ENCODE assay signal across 9 mouse cellular contexts in the genomic region with DNA sequence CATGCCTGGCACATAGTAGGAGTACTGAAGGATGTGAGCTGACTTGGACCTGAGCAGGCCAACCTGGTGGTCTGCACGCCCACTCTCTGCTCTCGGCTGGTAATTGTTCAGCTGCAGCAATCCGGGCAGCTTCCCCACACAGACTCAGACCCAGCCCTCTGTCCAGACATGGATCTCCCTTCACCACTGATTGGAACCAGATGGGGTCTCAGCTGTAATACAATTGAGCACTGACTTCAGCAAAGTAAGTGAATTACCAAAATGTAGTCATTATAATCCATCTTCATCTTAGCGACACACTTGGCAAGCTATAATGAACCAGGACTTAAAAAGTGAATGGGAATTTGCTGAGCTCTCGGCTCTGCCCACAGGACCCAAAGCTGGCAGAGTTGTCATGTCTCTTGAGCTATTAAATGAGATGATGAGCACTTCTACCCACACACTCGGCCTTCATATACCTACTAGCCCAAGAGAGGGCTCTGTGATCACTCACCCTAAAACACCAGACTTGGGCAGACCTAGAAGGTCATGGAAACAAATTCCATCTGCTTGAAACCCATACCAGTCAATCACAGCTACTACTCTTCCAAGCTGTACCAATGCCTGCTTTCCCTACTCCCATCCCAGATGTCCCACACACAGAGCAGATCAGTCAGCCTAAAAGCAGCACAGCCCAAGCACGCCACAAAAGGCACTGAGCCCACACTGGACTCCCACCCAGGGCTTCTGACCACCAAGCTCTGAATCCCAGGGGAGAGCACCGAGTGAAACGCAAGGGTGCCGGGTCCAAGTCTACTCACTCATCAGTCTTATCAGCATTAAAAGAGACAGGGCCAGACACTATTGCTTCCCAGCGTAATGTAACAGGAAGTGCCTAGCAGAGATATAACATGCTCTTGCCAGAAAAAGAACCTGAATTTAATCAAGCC.
DNase-seq lines count a peak whose midpoint lies in the region; ATAC-seq lines count a peak whose summit lies in the region.
"Had no signal": no experiment of that assay in that cellular context is flagged by ENCODE, and none has a peak within 500 bp of the region (broad histone marks: within the 10 kb centered on the region; RNA-seq: fewer than 3 reads in every experiment).

No protein-coding gene starts in this region.

- peaks cover 2% of the 10 kb centered on the region; the same call in 1 of the 2 replicates for H3K4me1 ChIP-seq in liver, embryonic 11.5 days (replicated peaks; ENCODE audit: control insufficient read depth, insufficient read depth, low read length)
- H3K4me1 ChIP-seq in liver, embryonic 12.5 days, result no peaks in the 10 kb centered on the region
- H3K4me1 ChIP-seq in embryonic facial prominence, embryonic 12.5 days, result peaks cover 39% of the 10 kb centered on the region
- peaks cover 29% of the 10 kb centered on the region for H3K4me1 ChIP-seq in stomach, embryonic 14.5 days (ENCODE audit: control insufficient read depth, insufficient read depth, low read length)
- H3K4me1 ChIP-seq: neural tube, embryonic 12.5 days had no signal

- no peaks in the 10 kb centered on the region for H3K27me3 ChIP-seq in liver, embryonic 11.5 days (replicated peaks; ENCODE audit: control insufficient read depth, insufficient read depth, low read length)
- H3K27me3 ChIP-seq in liver, embryonic 12.5 days (replicated peaks), result no peaks in the 10 kb centered on the region
- no peaks in the 10 kb centered on the region for H3K27me3 ChIP-seq in embryonic facial prominence, embryonic 12.5 days
- no peaks in the 10 kb centered on the region for H3K27me3 ChIP-seq in stomach, embryonic 14.5 days (ENCODE audit: control insufficient read depth, insufficient read depth, low read length)
- H3K27me3 ChIP-seq: neural tube, embryonic 12.5 days had no signal

- 0 out of 2 replicates have a peak, but pooled peaks have one; percentile 15 for ATAC-seq in liver, embryonic 11.5 days (replicated peaks; ENCODE audit: low FRiP score)
- ATAC-seq in liver, embryonic 12.5 days, result no peak
- ATAC-seq in embryonic facial prominence, embryonic 12.5 days (ENCODE audit: insufficient number of reproducible peaks, insufficient read depth, low FRiP score, low TSS enrichment), result peak; percentile 88
- ATAC-seq in stomach, embryonic 14.5 days (ENCODE audit: insufficient number of reproducible peaks, insufficient read depth, low FRiP score, low read depth), result peak; percentile 77; the same call in 1 of the 2 replicates

- no peak overlapping the region for H3K4me3 ChIP-seq in liver, embryonic 11.5 days (ENCODE audit: low read depth, low read length)
- no peak overlapping the region for H3K4me3 ChIP-seq in liver, embryonic 12.5 days
- H3K4me3 ChIP-seq in embryonic facial prominence, embryonic 12.5 days, result no peak overlapping the region
- no peak overlapping the region for H3K4me3 ChIP-seq in stomach, embryonic 14.5 days (ENCODE audit: low read depth, low read length)
- H3K4me3 ChIP-seq: neural tube, embryonic 12.5 days had no signal

- H3K36me3 ChIP-seq in liver, embryonic 11.5 days (ENCODE audit: control insufficient read depth, insufficient read depth, low read length), result no peaks in the 10 kb centered on the region
- H3K36me3 ChIP-seq in liver, embryonic 12.5 days, result no peaks in the 10 kb centered on the region
- no peaks in the 10 kb centered on the region for H3K36me3 ChIP-seq in embryonic facial prominence, embryonic 12.5 days
- H3K36me3 ChIP-seq in stomach, embryonic 14.5 days (ENCODE audit: control insufficient read depth, insufficient read depth, low read length), result no peaks in the 10 kb centered on the region
- H3K36me3 ChIP-seq: neural tube, embryonic 12.5 days had no signal

- intact Hi-C loops in heart, postnatal 10 days (cut with DNase I), result loop anchor here (5.0 kb wide), 2 partner anchors 57 to 437 kb away; no protein-coding TSS in a partner anchor
- intact Hi-C loops in left cerebral cortex, postnatal 25 days (cut with DNase I), result no loop called here

- no peak for DNase-seq in liver, embryonic 11.5 days (ENCODE audit: low spot score)
- DNase-seq in heart, postnatal 10 days, result peak; percentile 36 to 37
- DNase-seq in left cerebral cortex, postnatal 25 days (ENCODE audit: low spot score in 2 of 2), result no peak
- DNase-seq in layer of hippocampus, postnatal 14 days (ENCODE audit: low spot score in 2 of 2), result no peak
- DNase-seq: lung, adult 2 months had no signal

- no peak overlapping the region for H3K9ac ChIP-seq in liver, embryonic 11.5 days (ENCODE audit: low read depth, low read length)
- no peak overlapping the region for H3K9ac ChIP-seq in liver, embryonic 12.5 days
- no peak overlapping the region for H3K9ac ChIP-seq in embryonic facial prominence, embryonic 12.5 days
- H3K9ac ChIP-seq in stomach, embryonic 14.5 days (replicated peaks; ENCODE audit: low read depth, low read length), result no peak overlapping the region
- H3K9ac ChIP-seq: neural tube, embryonic 12.5 days had no signal

- 52% methylated on average over 11 of the region's 11 CpGs for WGBS in liver, embryonic 11.5 days
- 43% methylated on average over 11 of the region's 11 CpGs for WGBS in liver, embryonic 12.5 days (ENCODE audit: insufficient replicate concordance)
- 36% methylated on average over 11 of the region's 11 CpGs for WGBS in embryonic facial prominence, embryonic 12.5 days
- 39% methylated on average over 11 of the region's 11 CpGs for WGBS in stomach, embryonic 14.5 days

- H3K4me2 ChIP-seq in liver, embryonic 11.5 days, result no peak overlapping the region
- no peak overlapping the region for H3K4me2 ChIP-seq in liver, embryonic 12.5 days
- no peak overlapping the region for H3K4me2 ChIP-seq in embryonic facial prominence, embryonic 12.5 days (replicated peaks)
- no peak overlapping the region for H3K4me2 ChIP-seq in stomach, embryonic 14.5 days (replicated peaks; ENCODE audit: low read depth, low read length)
- H3K4me2 ChIP-seq: neural tube, embryonic 12.5 days had no signal

- no peaks in the 10 kb centered on the region for H3K9me3 ChIP-seq in liver, embryonic 11.5 days (ENCODE audit: control insufficient read depth, low read length)
- H3K9me3 ChIP-seq in liver, embryonic 12.5 days (replicated peaks), result no peaks in the 10 kb centered on the region; the same call in 1 of the 2 replicates
- no peaks in the 10 kb centered on the region for H3K9me3 ChIP-seq in embryonic facial prominence, embryonic 12.5 days
- H3K9me3 ChIP-seq in stomach, embryonic 14.5 days (ENCODE audit: control insufficient read depth, low read depth, low read length), result no peaks in the 10 kb centered on the region
- H3K9me3 ChIP-seq: neural tube, embryonic 12.5 days had no signal

- H3K27ac ChIP-seq in liver, embryonic 11.5 days (ENCODE audit: low read depth, low read length), result no peak overlapping the region
- no peak overlapping the region for H3K27ac ChIP-seq in liver, embryonic 12.5 days
- H3K27ac ChIP-seq in embryonic facial prominence, embryonic 12.5 days, result peak overlapping the region; percentile 81
- H3K27ac ChIP-seq in stomach, embryonic 14.5 days (ENCODE audit: low read length), result peak overlapping the region; percentile 55; the same call in 1 of the 2 replicates
- H3K27ac ChIP-seq: neural tube, embryonic 12.5 days had no signal

Comparison
In these comparisons a context has a peak if more than half of its experiments do, and no peak if none do; other contexts are left out.
1. DNase-seq: peak in heart, postnatal 10 days (2 of 2); none in liver, embryonic 11.5 days (single experiment), left cerebral cortex, postnatal 25 days (0 of 2) and layer of hippocampus, postnatal 14 days (0 of 2).
2. H3K27ac ChIP-seq: peak in embryonic facial prominence, embryonic 12.5 days (single experiment) and stomach, embryonic 14.5 days (single experiment); none in liver, embryonic 11.5 days (single experiment) and liver, embryonic 12.5 days (single experiment).